Mouse (Mus musculus): ENCODE results near the gene Trpm8.

Gene Trpm8

DNA sequence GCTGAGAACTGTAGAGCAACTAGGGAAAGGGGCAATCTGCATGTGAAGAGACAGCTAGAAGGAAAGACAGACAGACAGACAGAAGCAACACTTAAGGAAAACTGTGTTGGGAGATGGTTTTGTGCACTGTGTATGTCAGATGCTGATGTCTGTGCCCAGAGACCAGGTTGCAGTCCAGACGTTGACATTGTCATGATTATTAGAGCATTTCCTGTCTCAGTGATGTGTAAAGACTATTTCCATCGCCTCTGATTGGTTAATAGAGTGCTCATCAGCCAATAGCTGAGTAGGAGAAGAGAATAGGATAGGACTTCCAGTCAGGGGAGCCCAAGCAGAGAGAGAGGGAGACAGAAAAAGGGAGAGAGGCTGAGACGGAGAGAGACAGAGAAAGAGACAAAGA is 155.1 kb downstream of the Trpm8 start:
- DNase-seq (ENCODE audit: low spot score): no peak

DNA sequence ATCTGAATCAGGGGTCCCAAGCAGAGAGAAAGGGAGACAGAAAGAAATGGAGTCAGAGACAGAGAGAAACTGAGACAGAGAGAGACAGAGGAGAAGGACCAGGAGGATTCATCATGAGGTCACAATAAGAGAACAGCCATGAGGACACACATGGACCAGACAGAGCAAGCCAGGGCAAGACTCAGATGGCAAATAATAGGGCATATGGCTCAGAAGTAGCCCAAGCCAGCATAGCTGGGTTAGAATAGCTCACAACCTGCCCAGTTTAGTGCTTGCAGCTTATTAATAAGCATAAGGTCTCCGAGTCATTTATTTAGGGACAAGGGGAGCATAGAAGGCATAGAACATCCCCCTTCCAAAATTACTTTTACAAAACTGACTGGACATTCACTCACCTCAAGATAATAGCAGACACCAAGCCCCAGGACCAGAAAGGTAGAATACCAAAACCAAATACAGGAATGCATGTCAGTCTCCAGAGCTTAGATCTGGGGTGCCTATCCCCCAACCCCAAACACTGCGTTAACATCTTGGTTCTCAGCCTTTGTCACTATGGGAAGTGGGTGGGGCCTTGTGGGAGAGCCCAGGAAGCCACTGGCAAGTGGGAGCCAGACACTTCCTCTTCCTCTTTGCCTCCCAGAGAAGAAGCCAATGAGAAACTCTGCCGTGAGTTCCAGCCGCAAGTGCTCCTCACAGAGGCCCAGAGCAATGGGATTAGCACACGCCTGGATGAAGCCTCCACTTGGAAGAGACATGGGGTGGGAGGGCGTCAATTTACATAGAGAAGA is 155.8 kb downstream of the Trpm8 start:
- no peak for DNase-seq (ENCODE audit: low spot score)

DNA sequence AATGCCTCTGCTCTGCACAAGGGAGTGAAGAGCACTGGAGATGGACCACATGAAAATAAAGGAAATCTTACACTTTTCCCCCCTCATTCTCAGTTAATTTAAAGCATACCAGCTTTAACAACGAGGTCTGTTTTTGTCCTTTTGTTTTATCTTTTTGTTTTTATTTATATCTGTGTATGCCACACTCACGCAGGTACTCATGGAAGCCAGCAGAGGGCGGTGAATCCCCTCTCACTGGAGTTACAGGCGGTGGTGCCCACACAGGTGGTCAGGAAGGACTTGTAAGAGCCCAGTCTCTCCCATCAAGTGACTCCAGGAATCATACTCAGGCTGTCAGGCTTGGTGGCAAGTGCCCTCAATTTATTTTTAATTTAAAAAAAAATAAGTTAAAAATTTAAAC is 156.6 kb downstream of the Trpm8 start:
- no peak for DNase-seq (ENCODE audit: low spot score)

DNA sequence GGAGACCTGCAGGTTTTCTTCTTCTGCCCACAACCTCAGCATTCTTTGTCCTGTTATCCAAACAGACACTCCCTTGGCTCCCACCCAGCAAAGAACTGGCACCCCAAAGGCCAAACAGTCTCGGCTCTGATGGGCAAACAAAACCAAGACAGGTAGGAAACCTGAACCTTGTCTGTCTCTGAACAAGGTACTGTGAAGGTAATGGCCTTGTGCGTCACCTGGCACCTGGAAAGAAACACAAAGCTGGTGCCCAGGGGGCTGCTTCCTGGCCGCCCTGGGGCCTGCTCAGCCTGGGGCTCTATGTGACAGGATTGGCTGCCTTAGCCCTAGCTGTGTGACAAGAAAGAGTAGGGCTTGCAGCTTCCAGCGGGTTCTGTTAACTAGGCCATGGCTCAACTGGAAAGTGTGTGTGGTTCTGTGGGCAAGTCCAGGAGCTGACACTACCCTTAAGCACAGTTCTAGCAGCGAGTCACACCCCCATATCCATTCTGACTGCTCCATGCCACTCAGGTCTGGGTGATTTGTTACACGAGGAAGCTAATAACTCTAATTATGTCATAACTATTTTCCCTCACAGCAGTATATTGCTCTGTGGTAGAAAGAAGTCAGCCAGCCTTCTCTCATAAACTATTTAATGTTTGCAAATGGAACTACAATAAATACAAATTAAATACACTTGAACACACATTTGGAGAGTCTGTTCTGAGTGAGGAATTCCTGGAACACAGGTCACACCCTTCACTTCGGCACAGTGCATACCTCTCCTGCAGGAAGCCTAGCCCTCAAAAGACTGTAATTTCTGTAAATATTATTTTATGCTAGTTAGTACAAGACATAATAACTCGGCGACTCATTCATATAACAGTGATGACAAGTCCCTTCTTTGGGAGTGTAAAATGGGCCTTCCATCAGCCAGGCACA is 160.0 kb downstream of the Trpm8 start:
- DNase-seq (ENCODE audit: low spot score): no peak
